Mouse (Mus musculus) thymus, adult 18-20 months (tissue): Measurements from ENCODE around the gene Cd5.

Experiments
- DNase-seq, 2 experiments: peaks; one replicate each; pipeline ENCODE4 v3.0.0; 2022; ENCODE audit warnings: mixed read lengths in 2 of 2

Gene Cd5

GRCm38 (mm10) chr19:10699851-10700250 is 39.0 kb downstream of the Cd5 start:
- DNase-seq: no peak

- DNase-seq: no peak
Measured at GRCm38 (mm10) chr19:10698131-10698991, 40.4 kb downstream of the Cd5 start.

- DNase-seq: no peak
Measured at GRCm38 (mm10) chr19:10695801-10696200, 43.0 kb downstream of the Cd5 start.

GRCm38 (mm10) chr19:10693926-10694682 is 44.7 kb downstream of the Cd5 start:
- DNase-seq: no peak

- DNase-seq: no peak
Measured at GRCm38 (mm10) chr19:10692361-10692760, 46.4 kb downstream of the Cd5 start.

- no peak for DNase-seq
Measured at GRCm38 (mm10) chr19:10691660-10692059, 47.1 kb downstream of the Cd5 start.

- no peak for DNase-seq
Measured at GRCm38 (mm10) chr19:10691121-10691520, 47.7 kb downstream of the Cd5 start.

GRCm38 (mm10) chr19:10690336-10690735 is 48.5 kb downstream of the Cd5 start:
- no peak for DNase-seq

- DNase-seq: no peak
Measured at GRCm38 (mm10) chr19:10689470-10690166, 49.2 kb downstream of the Cd5 start.

- DNase-seq: peak; percentile 79 to 83
Measured at GRCm38 (mm10) chr19:10688537-10689352, 50.1 kb downstream of the Cd5 start, which contains the start of gene Vps37c. Gene Vps37c, plus strand, starts transcription at chr19:10688735.

- no peak for DNase-seq
Measured at GRCm38 (mm10) chr19:10685727-10686126, 53.1 kb downstream of the Cd5 start.

GRCm38 (mm10) chr19:10685081-10685480 is 53.7 kb downstream of the Cd5 start:
- no peak for DNase-seq

GRCm38 (mm10) chr19:10681571-10681970 is 57.2 kb downstream of the Cd5 start:
- no peak for DNase-seq

GRCm38 (mm10) chr19:10678772-10679067 is 60.1 kb downstream of the Cd5 start:
- no peak for DNase-seq

- peak; percentile 14 to 31 for DNase-seq
Measured at GRCm38 (mm10) chr19:10677915-10678771, 60.7 kb downstream of the Cd5 start, which contains the start of gene Pga5. Gene Pga5, minus strand, starts transcription at chr19:10678071.

- DNase-seq: no peak
Measured at GRCm38 (mm10) chr19:10676656-10677055, 62.1 kb downstream of the Cd5 start.

GRCm38 (mm10) chr19:10673275-10673674 is 65.5 kb downstream of the Cd5 start:
- no peak for DNase-seq

GRCm38 (mm10) chr19:10671854-10672417 is 66.9 kb downstream of the Cd5 start:
- DNase-seq: no peak

GRCm38 (mm10) chr19:10671319-10671718 is 67.5 kb downstream of the Cd5 start:
- no peak for DNase-seq
